Mouse (Mus musculus) neural tube, embryonic 14.5 days (tissue): ENCODE results near the gene Gdpgp1. TPM values are rescaled to one million over a fixed set of nuclear protein-coding genes. Genes with fewer than 3 reads are reported as not detected.

Source experiments
- ATAC-seq: fragments of 200-750 bp; cut with Nextera tagmentation; 2 replicates; pipeline ENCODE4 v1.8.0; 2017; ENCODE audit warnings: low read depth, mild to moderate bottlenecking, moderate TSS enrichment, moderate library complexity
- H3K27ac ChIP-seq: fragments of 300-500 bp; sonication (generic); 2 replicates; pipeline ENCODE4 v1.5.1; 2014; ENCODE audit warnings: low read depth, mild to moderate bottlenecking, control low read depth, low read length, moderate library complexity, mixed read lengths
- H3K27me3 ChIP-seq: fragments of 300-500 bp; sonication (generic); 2 replicates; pipeline ENCODE4 v1.6.1; 2014; ENCODE audit warnings: low read length; ENCODE audit not compliant: control insufficient read depth, insufficient read depth
- H3K36me3 ChIP-seq: fragments of 300-500 bp; sonication (generic); 2 replicates; pipeline ENCODE4 v1.6.1; 2014; ENCODE audit warnings: low read length, mixed read lengths; ENCODE audit not compliant: control insufficient read depth, insufficient read depth
- H3K4me1 ChIP-seq: fragments of 300-500 bp; sonication (generic); 2 replicates; pipeline ENCODE4 v1.6.1; 2014; ENCODE audit warnings: low read length; ENCODE audit not compliant: control insufficient read depth, insufficient read depth
- H3K4me2 ChIP-seq: fragments of 300-500 bp; sonication (generic); 2 replicates; pipeline ENCODE4 v1.6.1; 2014; ENCODE audit warnings: mild to moderate bottlenecking, low read depth, low read length, control low read depth
- H3K4me3 ChIP-seq: fragments of 300-500 bp; sonication (generic); 2 replicates; pipeline ENCODE4 v1.5.1; 2014; ENCODE audit warnings: low read depth, low read length, control low read depth, mixed read lengths
- H3K9ac ChIP-seq: fragments of 300-500 bp; sonication (generic); replicated peaks from 2 replicates; pipeline ENCODE4 v1.6.1; 2014; ENCODE audit warnings: low read depth, mild to moderate bottlenecking, control low read depth, low read length, mixed read lengths
- H3K9me3 ChIP-seq: fragments of 300-500 bp; sonication (generic); 2 replicates; pipeline ENCODE4 v1.6.1; 2016; ENCODE audit warnings: low read length; ENCODE audit not compliant: control insufficient read depth
- WGBS: fragments of 180-500 bp; shearing (Covaris S2); extraction: QIAGEN DNeasy Blood & Tissue Kit; methylation state at CpG from one replicate; pipeline ENCODE4 v1.1.7; 2014; 5-methylcytosine and 5-hydroxymethylcytosine counted together
- polyA plus RNA-seq: library from polyadenylated mRNA; unstranded; fragments of >200 nt; fragmentation: Nextera tagmentation; extraction: Ambion mirVana; gene quantifications from 2 replicates; pipeline ENCODE4 v1.2.1, GENCODE M21; 2014

The Gdpgp1 gene
- polyA plus RNA-seq, 1 experiment from 2014 or later: 5.3 TPM

DNA sequence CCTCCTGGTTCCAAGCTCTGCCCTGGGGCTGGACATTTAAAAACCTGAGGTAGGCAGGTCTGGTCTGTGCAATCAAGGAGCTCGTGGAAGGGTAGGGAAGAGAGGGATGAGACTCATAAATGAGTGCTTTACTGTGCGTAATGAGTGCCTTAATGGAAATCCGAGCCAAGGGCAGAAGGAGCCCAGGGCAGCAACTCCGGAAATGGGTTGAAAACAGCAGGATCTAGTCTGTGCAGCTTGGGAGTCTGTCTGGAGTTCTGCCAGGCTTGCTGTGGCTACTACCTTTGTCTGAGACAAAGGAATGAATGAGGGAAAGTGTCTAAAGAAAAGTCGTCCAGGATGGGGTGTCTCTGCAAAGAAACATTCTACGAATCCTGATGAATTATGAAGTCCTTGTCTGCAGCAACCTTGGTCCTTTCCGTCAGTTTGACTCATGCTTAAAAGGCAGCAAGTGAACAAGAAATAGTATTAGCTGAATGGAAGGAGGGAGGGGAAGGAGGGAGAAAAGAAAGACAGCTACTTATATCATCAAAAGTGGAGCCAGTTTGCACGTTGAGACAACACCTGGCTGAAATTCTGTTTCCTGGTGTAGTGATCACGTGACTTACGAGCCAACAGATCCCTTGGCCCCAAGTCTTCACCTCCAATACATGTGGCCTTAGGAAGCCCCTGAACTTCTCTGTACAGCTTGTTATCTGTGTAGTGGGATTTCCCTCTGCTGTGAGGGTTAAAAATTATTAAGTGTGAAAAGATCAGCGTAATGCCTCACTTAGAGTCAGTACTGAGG is 43.3 kb upstream of the Gdpgp1 start:
- Histone ChIP-seq H3K36me3 (no peaks in the 10 kb centered on the region), H3K9ac (no peak overlapping the region), H3K9me3 (no peaks in the 10 kb centered on the region), H3K4me1 (peaks cover 42% of the 10 kb centered on the region), H3K4me3 (no peak overlapping the region), H3K27me3 (no peaks in the 10 kb centered on the region), H3K27ac (peak overlapping the region; percentile 62), H3K4me2 (peak overlapping the region; percentile 11; the same call in 1 of the 2 replicates)
- 29% methylated on average over 11 of the region's 11 CpGs for WGBS
- no peak for ATAC-seq

DNA sequence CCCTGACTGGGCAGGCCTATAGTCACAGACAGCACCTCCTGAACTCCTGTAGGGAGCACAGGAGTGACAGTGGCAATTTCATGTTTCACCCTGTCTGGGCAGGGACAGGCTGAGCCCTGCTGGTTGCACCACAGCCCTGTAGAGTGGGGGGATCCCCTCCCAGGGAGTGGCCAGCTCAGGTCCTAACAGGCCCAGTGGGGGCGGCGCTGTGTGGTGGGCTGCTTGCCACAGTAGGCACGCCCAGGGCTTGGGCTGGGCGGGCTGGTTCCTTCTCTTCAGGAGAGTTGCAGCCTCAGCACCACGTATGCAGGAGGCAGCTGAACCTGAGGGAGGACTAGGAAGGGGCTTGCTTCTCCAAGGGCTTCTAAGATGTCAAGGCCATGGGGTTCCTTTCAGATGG is 41.2 kb upstream of the Gdpgp1 start:
- no peaks in the 10 kb centered on the region for H3K9me3 ChIP-seq
- no peak overlapping the region for H3K4me2 ChIP-seq
- peak overlapping the region; percentile 71; the same call in 1 of the 2 replicates for H3K27ac ChIP-seq
- no peak overlapping the region for H3K9ac ChIP-seq
- peaks cover 43% of the 10 kb centered on the region for H3K4me1 ChIP-seq
- no peaks in the 10 kb centered on the region for H3K27me3 ChIP-seq
- WGBS: 39% methylated on average over 5 of the region's 5 CpGs
- no peaks in the 10 kb centered on the region for H3K36me3 ChIP-seq
- no peak overlapping the region for H3K4me3 ChIP-seq
- ATAC-seq: no peak

DNA sequence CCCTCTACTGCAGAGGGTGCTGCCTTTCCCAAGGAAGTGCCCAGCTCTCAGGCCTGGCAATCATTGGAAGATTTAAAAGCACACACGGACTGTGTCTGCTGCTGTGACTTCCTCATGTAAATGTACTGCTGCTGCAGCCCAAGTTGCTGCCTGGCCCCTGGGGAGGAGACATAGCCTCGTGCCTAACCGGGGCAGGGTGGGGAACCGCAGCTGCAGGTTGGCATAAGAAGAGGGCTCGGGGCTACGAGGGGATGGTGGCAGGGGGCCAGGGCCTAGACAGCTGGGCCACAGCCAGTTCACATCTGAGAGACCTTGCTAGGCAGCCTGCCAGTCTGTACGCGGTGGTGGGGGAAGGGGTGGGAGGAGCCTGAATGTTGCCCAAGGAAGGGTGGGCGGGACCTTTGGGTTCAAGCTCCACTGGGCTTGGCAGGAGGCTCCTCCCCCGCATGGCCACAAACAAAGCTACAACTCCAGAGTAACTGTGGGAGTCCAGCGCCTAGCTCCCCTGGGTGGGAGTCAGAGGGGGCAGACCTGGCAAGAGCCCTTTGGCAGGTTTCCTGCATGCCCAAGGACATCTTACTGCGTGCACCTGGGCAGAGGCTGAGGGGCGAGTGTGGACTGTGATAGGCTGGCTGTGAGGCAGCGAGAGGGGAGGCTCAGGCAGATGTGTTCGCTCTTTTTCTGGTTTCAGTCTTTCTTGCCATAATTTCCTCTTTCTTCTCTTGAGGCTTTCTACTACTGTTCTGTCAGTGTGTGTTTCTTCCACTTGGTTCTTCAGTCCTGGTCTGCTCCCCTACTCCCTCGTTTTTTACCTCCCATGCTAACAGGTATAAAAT is 40.2 kb upstream of the Gdpgp1 start:
- Histone ChIP-seq H3K4me2 (peak overlapping the region; percentile 35), H3K4me3 (no peak overlapping the region), H3K27ac (peak overlapping the region; percentile 71), H3K27me3 (no peaks in the 10 kb centered on the region), H3K9ac (no peak overlapping the region), H3K36me3 (no peaks in the 10 kb centered on the region), H3K4me1 (peaks cover 46% of the 10 kb centered on the region), H3K9me3 (no peaks in the 10 kb centered on the region)
- peak; percentile 84 for ATAC-seq
- WGBS: 12% methylated on average over 15 of the region's 16 CpGs

DNA sequence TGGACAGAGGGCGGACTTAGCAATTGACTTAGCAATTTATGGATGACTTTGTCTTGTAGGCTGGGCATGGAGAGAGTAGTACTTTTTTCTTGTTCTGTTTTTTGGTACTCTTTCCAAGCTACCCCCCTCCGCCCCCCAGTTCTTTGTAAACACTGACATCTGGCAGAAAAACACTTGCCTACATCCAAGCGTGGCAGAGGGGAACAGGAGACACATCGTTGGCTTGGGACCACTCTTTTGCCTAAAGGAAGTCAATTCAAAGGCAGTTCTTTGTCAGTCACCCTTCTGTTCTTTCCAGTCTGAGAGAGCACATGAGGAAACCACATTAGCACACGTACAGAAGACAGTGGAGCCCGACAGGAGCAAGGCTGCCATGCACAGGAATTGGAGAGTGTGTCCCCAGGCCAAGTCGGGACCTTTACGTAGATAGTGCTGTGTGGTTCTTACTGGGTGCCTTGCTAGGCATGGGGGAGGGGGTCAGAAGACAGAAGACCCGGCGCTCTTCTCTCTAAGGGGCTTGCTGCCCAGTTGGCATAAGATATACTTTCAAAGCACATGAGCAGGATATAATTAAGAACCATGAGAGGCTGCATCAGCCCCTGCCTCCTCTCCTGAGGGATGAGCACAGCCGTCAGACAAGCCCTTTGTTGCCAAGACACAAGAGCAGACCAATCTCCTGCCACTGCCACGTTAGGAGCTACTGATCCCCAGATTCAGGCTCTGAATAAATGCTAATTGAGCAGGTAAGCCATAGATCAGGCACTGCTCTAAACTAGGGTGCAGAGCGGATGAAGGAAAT is 38.5 kb upstream of the Gdpgp1 start:
- H3K9ac ChIP-seq: no peak overlapping the region
- no peaks in the 10 kb centered on the region for H3K27me3 ChIP-seq
- H3K9me3 ChIP-seq: no peaks in the 10 kb centered on the region
- peak overlapping the region; percentile 11; the same call in 1 of the 2 replicates for H3K4me2 ChIP-seq
- ATAC-seq: no peak
- no peak overlapping the region for H3K4me3 ChIP-seq
- 43% methylated on average over 13 of the region's 13 CpGs for WGBS
- H3K36me3 ChIP-seq: no peaks in the 10 kb centered on the region
- H3K27ac ChIP-seq: peak overlapping the region; percentile 72
- H3K4me1 ChIP-seq: peaks cover 38% of the 10 kb centered on the region

DNA sequence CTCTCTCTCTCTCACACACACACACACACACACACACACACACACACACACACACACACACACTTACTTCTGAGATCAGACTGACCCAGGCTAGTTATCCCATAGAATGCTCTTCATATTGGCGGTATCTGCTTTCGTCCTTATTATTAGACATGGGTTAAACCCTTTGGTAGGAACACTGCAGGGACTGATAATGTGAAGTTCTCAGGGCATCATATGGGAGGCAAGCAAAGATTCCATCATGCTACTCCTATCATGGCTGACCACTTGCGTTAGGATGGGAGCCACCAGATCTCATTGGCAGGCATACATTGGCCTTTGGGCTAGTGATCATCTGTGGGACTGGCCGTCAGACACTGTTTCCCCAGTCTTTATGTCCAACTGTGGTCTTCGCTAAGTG is 37.5 kb upstream of the Gdpgp1 start:
- no peak for ATAC-seq
- no peak overlapping the region for H3K9ac ChIP-seq
- H3K4me2 ChIP-seq: no peak overlapping the region
- WGBS: 93% methylated on average over 5 of the region's 5 CpGs
- H3K4me1 ChIP-seq: peaks cover 45% of the 10 kb centered on the region
- H3K27ac ChIP-seq: no peak overlapping the region
- no peaks in the 10 kb centered on the region for H3K27me3 ChIP-seq
- H3K4me3 ChIP-seq: no peak overlapping the region
- H3K36me3 ChIP-seq: no peaks in the 10 kb centered on the region
- no peaks in the 10 kb centered on the region for H3K9me3 ChIP-seq

DNA sequence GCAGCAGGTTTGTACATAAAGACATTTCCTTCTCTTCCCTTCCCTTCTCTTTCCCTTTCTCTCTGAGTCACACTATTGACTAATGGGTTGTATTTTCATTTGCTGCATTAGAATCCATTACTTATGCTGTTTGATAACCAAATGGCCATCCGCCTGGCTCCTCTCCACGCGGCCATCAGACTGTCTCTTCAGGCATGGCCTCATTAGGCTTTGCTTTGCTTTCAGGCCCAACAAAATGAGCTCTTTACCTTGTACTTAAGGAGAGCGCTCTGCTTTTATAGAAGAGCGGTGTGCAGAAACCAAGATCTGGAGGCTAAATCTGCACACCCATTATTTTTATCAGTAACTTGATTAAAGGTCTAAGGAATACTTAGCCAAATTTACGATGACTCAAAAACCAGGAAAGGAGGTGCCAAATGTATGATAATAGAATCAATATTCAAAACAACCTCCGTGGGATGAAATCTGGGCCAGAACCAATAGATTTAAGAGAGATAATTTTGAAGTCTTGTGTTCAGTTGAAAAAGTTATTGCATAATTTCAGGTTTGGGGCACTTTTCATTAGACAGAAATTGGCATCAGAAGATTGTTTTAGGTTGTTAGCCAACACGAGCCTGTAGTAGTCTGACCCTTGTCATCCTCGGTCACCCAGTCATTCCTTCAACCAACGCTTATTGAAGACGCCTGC is 36.9 kb upstream of the Gdpgp1 start:
- Histone ChIP-seq H3K27me3 (no peaks in the 10 kb centered on the region), H3K4me1 (peaks cover 49% of the 10 kb centered on the region), H3K36me3 (no peaks in the 10 kb centered on the region), H3K27ac (no peak overlapping the region), H3K9ac (no peak overlapping the region), H3K9me3 (no peaks in the 10 kb centered on the region), H3K4me2 (no peak overlapping the region), H3K4me3 (no peak overlapping the region)
- no peak for ATAC-seq
- 84% methylated on average over 10 of the region's 11 CpGs for WGBS

DNA sequence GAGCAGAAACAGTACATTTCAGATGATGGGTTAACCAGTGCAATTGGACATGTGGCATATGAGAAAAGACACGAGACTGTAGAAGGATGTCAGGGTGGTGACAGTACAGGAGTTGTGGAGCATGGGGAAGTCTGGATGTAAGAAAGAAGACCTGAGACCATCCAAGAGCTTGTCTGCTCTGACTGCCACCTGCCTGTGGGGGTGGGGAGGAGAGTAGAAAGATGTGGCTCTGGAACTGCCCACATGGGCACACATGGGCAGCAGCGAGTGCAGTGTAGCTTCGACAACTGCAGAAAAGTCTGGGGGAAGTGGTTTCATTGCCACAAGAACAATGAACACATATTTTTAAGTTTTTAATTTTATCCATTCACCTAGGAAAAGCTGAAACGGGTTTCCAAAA is 35.3 kb upstream of the Gdpgp1 start:
- H3K4me1 ChIP-seq: peaks cover 55% of the 10 kb centered on the region
- WGBS: 9% methylated on average over 4 of the region's 4 CpGs

DNA sequence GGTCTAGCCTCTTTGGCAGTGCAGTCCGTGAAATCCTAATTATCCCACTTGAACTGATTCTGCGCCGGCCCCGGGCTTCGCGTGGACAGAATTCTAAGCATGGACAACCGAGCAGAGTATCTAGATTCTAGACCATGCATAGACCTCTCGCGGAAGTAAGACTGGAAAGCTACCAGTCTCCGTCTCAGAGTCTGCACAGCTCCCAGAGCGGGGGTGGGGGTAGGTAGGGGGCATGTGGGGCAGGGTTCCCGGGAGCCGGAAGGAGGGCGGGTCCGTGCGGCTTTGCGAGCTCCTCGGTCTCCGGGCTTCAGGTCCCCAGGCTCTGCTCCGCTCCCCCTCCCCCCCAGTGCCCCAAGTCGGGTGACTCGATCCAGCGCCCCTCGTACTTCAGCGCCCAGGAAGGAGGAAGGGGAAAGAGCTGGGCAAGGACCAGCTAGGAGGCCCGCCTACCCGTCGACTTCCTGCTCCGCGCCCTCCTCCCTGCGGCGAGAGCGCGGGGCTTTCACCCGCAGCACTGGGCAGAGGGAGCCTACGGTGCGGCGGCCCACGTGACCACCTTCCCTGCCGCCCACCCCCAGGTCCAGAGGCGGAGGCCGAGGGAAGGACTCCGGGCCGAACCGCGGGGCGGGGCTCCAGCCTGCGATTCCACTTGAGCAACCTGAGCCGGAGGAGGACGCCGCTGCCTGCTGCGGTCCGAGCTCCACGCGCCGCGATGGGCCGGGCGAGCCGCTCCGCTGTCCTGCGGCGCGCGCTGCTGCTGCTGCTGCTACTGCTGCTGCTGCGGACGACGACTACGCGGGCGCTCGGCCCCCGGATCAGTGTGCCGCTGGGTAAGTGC is 34.5 kb upstream of the Gdpgp1 start:
- Histone ChIP-seq H3K9ac (peak overlapping the region; percentile 77), H3K9me3 (no peaks in the 10 kb centered on the region), H3K4me2 (peak overlapping the region; percentile 65), H3K4me3 (peak overlapping the region; percentile 69), H3K4me1 (peaks cover 57% of the 10 kb centered on the region), H3K36me3 (no peaks in the 10 kb centered on the region), H3K27me3 (no peaks in the 10 kb centered on the region), H3K27ac (peak overlapping the region; percentile 93)
- WGBS: under 1% methylated on average over 55 of the region's 74 CpGs
- peak; percentile 89 for ATAC-seq

More for the DNA sequence above, 35.3 kb upstream of the Gdpgp1 start:
- Histone ChIP-seq H3K4me3 (peak overlapping the region; percentile 69), H3K9me3 (no peaks in the 10 kb centered on the region), H3K9ac (peak overlapping the region; percentile 77), H3K27me3 (no peaks in the 10 kb centered on the region), H3K4me2 (peak overlapping the region; percentile 65), H3K27ac (peak overlapping the region; percentile 93), H3K36me3 (no peaks in the 10 kb centered on the region)
- ATAC-seq: no peak
